Mouse (Mus musculus) myocyte (in vitro differentiated cells): ENCODE results near the gene Slc38a2.

ENCODE experiments used
- CEBPB ChIP-seq: IDR thresholded peaks from 2 replicates; pipeline ENCODE4 v1.6.1; 2011; ENCODE audit warnings: mild to moderate bottlenecking, moderate library complexity; ENCODE audit not compliant: poor library complexity, insufficient read depth, severe bottlenecking
- MAX ChIP-seq: IDR thresholded peaks from one replicate; pipeline ENCODE4 v1.6.1; 2011; ENCODE audit warnings: low read depth, mild to moderate bottlenecking, control low read depth
- MYOD1 ChIP-seq, 3 experiments: IDR thresholded peaks; one replicate each; pipeline ENCODE4 v1.6.1; 2011; ENCODE audit warnings: control low read depth in 2 of 3, low read depth in 2 of 3, mild to moderate bottlenecking in 2 of 3, moderate library complexity in 1 of 3; ENCODE audit not compliant: insufficient read length in 2 of 3, control insufficient read depth in 1 of 3
- POLR2A ChIP-seq: IDR thresholded peaks from one replicate; pipeline ENCODE4 v1.6.1; 2011; ENCODE audit warnings: low read depth, mild to moderate bottlenecking, control low read depth, moderate library complexity; ENCODE audit not compliant: insufficient read length
- POLR2AphosphoS2 ChIP-seq: IDR thresholded peaks from one replicate; pipeline ENCODE4 v1.6.1; 2011; ENCODE audit warnings: low read depth, control low read depth; ENCODE audit not compliant: insufficient read length
- USF1 ChIP-seq: IDR thresholded peaks from one replicate; pipeline ENCODE4 v1.6.1; 2011; ENCODE audit warnings: low read depth, mild to moderate bottlenecking, control low read depth, moderate library complexity

DNA sequence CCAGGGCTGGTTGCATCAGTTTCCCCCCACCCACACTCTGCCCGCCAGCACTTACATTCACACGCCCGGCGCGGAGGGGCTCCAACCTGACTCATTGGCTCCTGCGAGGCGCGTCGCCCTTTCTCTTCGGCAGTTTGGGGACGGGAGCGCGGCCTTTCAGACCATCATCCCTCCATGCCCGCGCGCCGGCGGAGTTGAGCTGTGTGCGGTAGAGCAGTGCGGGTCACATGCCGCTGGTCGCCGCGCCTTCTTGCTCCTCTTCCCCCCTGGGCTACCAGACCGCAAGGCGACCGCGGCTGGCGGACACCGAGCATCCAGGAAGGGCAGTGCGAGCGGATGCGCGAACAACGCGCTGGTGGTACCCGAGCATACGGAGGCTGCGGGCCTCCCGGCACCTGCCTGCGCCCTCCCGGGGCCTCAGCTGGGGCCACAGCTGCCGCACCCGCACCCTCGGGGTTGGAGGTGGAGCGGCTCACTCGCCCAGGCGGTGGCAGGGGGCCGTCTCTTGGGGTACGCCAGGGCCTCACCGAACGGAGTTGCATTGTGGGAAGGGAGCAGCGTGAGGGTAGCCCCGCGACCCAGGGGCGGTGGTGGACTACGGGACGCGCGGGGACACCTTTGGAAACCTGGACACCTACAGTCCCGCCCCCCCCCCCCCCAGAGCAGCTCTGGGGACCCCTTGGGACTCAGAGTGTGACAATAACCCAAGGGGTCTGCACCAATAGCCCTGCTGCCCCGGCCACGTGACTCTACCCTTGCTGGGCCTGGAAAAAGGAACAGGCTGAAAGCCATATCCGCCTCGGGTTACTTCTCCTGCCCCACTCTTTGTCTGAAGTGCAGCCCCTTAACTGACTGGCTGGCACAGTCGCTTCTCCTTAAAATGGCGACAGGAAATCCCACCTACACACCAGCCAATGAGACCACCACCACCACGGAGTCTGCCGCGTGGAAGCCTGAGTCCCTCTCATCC lies 56.8 kb downstream of the Slc38a2 start, which contains the start of gene Slc38a1:
- TF ChIP-seq POLR2AphosphoS2 (peak; percentile 40), POLR2A (peak; percentile 59), MYOD1 (IDR thresholded peaks at IDR 0.05; ENCODE audit: control insufficient read depth in 1 of 3, insufficient read length in 2 of 3, low read depth in 2 of 3) (peak in 1 of 3 experiments; percentile 58), CEBPB (peak; percentile 43; the same call in 1 of the 2 replicates), MAX (no peak), USF1 (peak; percentile 65)
